Mouse (Mus musculus): ENCODE data around the gene Wiz. TPM values are rescaled to one million over a fixed set of nuclear protein-coding genes. Genes with fewer than 3 reads are reported as not detected.
A peak's percentile ranks its signal among the peaks of the same experiment; 100 is the strongest.

Gene Wiz
- total and polyA plus RNA-seq, 3 experiments: 2.3 to 88.7 (median 66.2) TPM

GRCm38 (mm10) chr17:32355031-32355430 is 34.2 kb downstream of the Wiz start:
- Histone ChIP-seq H3K9me3 (replicated peaks) (no peaks in the 10 kb centered on the region), H3K4me3 (ENCODE audit: low read depth, low read length) (no peak overlapping the region), H3K36me3 (replicated peaks) (peaks cover 79% of the 10 kb centered on the region), H3K27me3 (ENCODE audit: insufficient read depth, low read length) (no peaks in the 10 kb centered on the region), H3K4me1 (ENCODE audit: insufficient read depth, low read depth, low read length) (peaks cover 19% of the 10 kb centered on the region)
- no peak for ATAC-seq (ENCODE audit: extremely low read depth, insufficient number of reproducible peaks, low FRiP score, poor library complexity, severe bottlenecking)
- TF ChIP-seq GATA1 (IDR thresholded peaks at IDR 0.05; ENCODE audit: borderline replicate concordance, low read length): no peak
- TF ChIP-seq TAL1 (conservative IDR thresholded peaks at IDR 0.05; ENCODE audit: low read depth, low read length): no peak
- no peak for TF ChIP-seq CTCF (IDR thresholded peaks at IDR 0.05; ENCODE audit: low read depth, low read length)
- TF ChIP-seq GATA2 (IDR thresholded peaks at IDR 0.05; ENCODE audit: borderline replicate concordance, low read depth, low read length): no peak
- no peak for TF ChIP-seq POLR2AphosphoS5 (IDR thresholded peaks at IDR 0.05; ENCODE audit: insufficient replicate concordance, low read depth, low read length)
- DNase-seq (ENCODE audit: low spot score): no peak

- DNase-seq (ENCODE audit: low spot score): no peak
- Histone ChIP-seq H3K4me1 (ENCODE audit: insufficient read depth, low read depth, low read length) (peaks cover 19% of the 10 kb centered on the region), H3K4me3 (ENCODE audit: low read depth, low read length) (no peak overlapping the region), H3K9me3 (replicated peaks) (no peaks in the 10 kb centered on the region), H3K27me3 (ENCODE audit: insufficient read depth, low read length) (no peaks in the 10 kb centered on the region), H3K36me3 (replicated peaks) (peaks cover 71% of the 10 kb centered on the region)
- no peak for TF ChIP-seq POLR2AphosphoS5 (IDR thresholded peaks at IDR 0.05; ENCODE audit: insufficient replicate concordance, low read depth, low read length)
- TF ChIP-seq CTCF (IDR thresholded peaks at IDR 0.05; ENCODE audit: low read depth, low read length): no peak
- TF ChIP-seq GATA2 (IDR thresholded peaks at IDR 0.05; ENCODE audit: borderline replicate concordance, low read depth, low read length): no peak
- no peak for TF ChIP-seq GATA1 (IDR thresholded peaks at IDR 0.05; ENCODE audit: borderline replicate concordance, low read length)
- no peak for TF ChIP-seq TAL1 (conservative IDR thresholded peaks at IDR 0.05; ENCODE audit: low read depth, low read length)
- no peak for ATAC-seq (ENCODE audit: extremely low read depth, insufficient number of reproducible peaks, low FRiP score, poor library complexity, severe bottlenecking)
These were observed 35.0 kb downstream of the Wiz start for GRCm38 (mm10) chr17:32354211-32354610.

GRCm38 (mm10) chr17:32353696-32354095 is 35.5 kb downstream of the Wiz start:
- no peak overlapping the region for H3K4me3 ChIP-seq (ENCODE audit: low read depth, low read length)
- ATAC-seq (ENCODE audit: extremely low read depth, insufficient number of reproducible peaks, low FRiP score, poor library complexity, severe bottlenecking) (no peak), DNase-seq (ENCODE audit: low spot score) (no peak)
- no peaks in the 10 kb centered on the region for H3K9me3 ChIP-seq (replicated peaks)
- H3K4me1 ChIP-seq (ENCODE audit: insufficient read depth, low read depth, low read length): peaks cover 19% of the 10 kb centered on the region
- TF ChIP-seq GATA2 (IDR thresholded peaks at IDR 0.05; ENCODE audit: borderline replicate concordance, low read depth, low read length) (no peak), TAL1 (conservative IDR thresholded peaks at IDR 0.05; ENCODE audit: low read depth, low read length) (no peak), POLR2AphosphoS5 (IDR thresholded peaks at IDR 0.05; ENCODE audit: insufficient replicate concordance, low read depth, low read length) (no peak), GATA1 (IDR thresholded peaks at IDR 0.05; ENCODE audit: borderline replicate concordance, low read length) (no peak), CTCF (IDR thresholded peaks at IDR 0.05; ENCODE audit: low read depth, low read length) (no peak)
- no peaks in the 10 kb centered on the region for H3K27me3 ChIP-seq (ENCODE audit: insufficient read depth, low read length)
- peaks cover 66% of the 10 kb centered on the region for H3K36me3 ChIP-seq (replicated peaks)

GRCm38 (mm10) chr17:32351726-32352125 is 37.5 kb downstream of the Wiz start:
- TF ChIP-seq GATA1 (IDR thresholded peaks at IDR 0.05; ENCODE audit: borderline replicate concordance, low read length) (no peak), GATA2 (IDR thresholded peaks at IDR 0.05; ENCODE audit: borderline replicate concordance, low read depth, low read length) (no peak), POLR2AphosphoS5 (IDR thresholded peaks at IDR 0.05; ENCODE audit: insufficient replicate concordance, low read depth, low read length) (no peak), TAL1 (conservative IDR thresholded peaks at IDR 0.05; ENCODE audit: low read depth, low read length) (no peak)
- no peak for ATAC-seq (ENCODE audit: extremely low read depth, insufficient number of reproducible peaks, low FRiP score, poor library complexity, severe bottlenecking)
- no peak for DNase-seq (ENCODE audit: low spot score)

GRCm38 (mm10) chr17:32351269-32351668 is 38.0 kb downstream of the Wiz start:
- ATAC-seq (ENCODE audit: extremely low read depth, insufficient number of reproducible peaks, low FRiP score, poor library complexity, severe bottlenecking) (no peak), DNase-seq (ENCODE audit: low spot score) (no peak)
- TF ChIP-seq GATA2 (IDR thresholded peaks at IDR 0.05; ENCODE audit: borderline replicate concordance, low read depth, low read length): no peak
- H3K27me3 ChIP-seq (ENCODE audit: insufficient read depth, low read length): no peaks in the 10 kb centered on the region
- H3K4me3 ChIP-seq (ENCODE audit: low read depth, low read length): peak overlapping the region; percentile 94; the same call in 1 of the 2 replicates
- H3K36me3 ChIP-seq (replicated peaks): peaks cover 50% of the 10 kb centered on the region
- H3K4me1 ChIP-seq (ENCODE audit: insufficient read depth, low read depth, low read length): peaks cover 19% of the 10 kb centered on the region
- H3K9me3 ChIP-seq (replicated peaks): no peaks in the 10 kb centered on the region

More at GRCm38 (mm10) chr17:32351726-32352125, 37.5 kb downstream of the Wiz start:
- H3K4me3 ChIP-seq (ENCODE audit: low read depth, low read length): no peak overlapping the region
- H3K27me3 ChIP-seq (ENCODE audit: insufficient read depth, low read length): no peaks in the 10 kb centered on the region
- H3K4me1 ChIP-seq (ENCODE audit: insufficient read depth, low read depth, low read length): peaks cover 19% of the 10 kb centered on the region
- peaks cover 55% of the 10 kb centered on the region for H3K36me3 ChIP-seq (replicated peaks)
- H3K9me3 ChIP-seq (replicated peaks): no peaks in the 10 kb centered on the region

- peak; percentile 96 for ATAC-seq (ENCODE audit: extremely low read depth, insufficient number of reproducible peaks, low FRiP score, poor library complexity, severe bottlenecking)
- peaks cover 19% of the 10 kb centered on the region for H3K4me1 ChIP-seq (ENCODE audit: insufficient read depth, low read depth, low read length)
- peak; percentile 98 for DNase-seq (ENCODE audit: low spot score)
- H3K9me3 ChIP-seq (replicated peaks): no peaks in the 10 kb centered on the region
- no peaks in the 10 kb centered on the region for H3K27me3 ChIP-seq (ENCODE audit: insufficient read depth, low read length)
- H3K36me3 ChIP-seq (replicated peaks): peaks cover 42% of the 10 kb centered on the region
- H3K4me3 ChIP-seq (ENCODE audit: low read depth, low read length): peak within 1 kb of the TSS; percentile 94
- peak; percentile 58 for TF ChIP-seq POLR2AphosphoS5 (IDR thresholded peaks at IDR 0.05; ENCODE audit: insufficient replicate concordance, low read depth, low read length)
- TF ChIP-seq GATA1 (IDR thresholded peaks at IDR 0.05; ENCODE audit: borderline replicate concordance, low read length): no peak
These were observed 38.8 kb downstream of the Wiz start, which contains the start of gene Akap8l for GRCm38 (mm10) chr17:32350382-32350983. Gene Akap8l (minus strand): TSS chr17:32350607.

Data from G1E (cell line).